Mouse (Mus musculus) left cerebral cortex, postnatal 36 days (tissue): ENCODE measurements at regions not wholly inside any gene's neighbourhood (a gene's known extent, or its start where the extent isn't known, plus 50 kb on each side); places are given as distances from the start of the nearest gene placed in this dataset.
"Not testable (repeated sequence)": the region's sequence is repeated elsewhere in the genome, so short reads cannot be mapped to it uniquely, and the experiment has no call there.

Source experiments
- DNase-seq, 2 experiments: peaks; one replicate each; pipeline ENCODE4 v3.0.0; 2021 to 2022; ENCODE audit warnings: low spot score in 2 of 2, mixed read lengths in 1 of 2
- intact Hi-C: fragments of 180-260 bp; cut with DNase I; formaldehyde crosslinking; loops from one replicate; pipeline ENCODE4 v1.15.1; 2025

- intact Hi-C loops: no loop called here
- DNase-seq: no peak
Measured at GRCm38 (mm10) chr10:15886150-15886549, 1168.1 kb upstream of the Gje1 start.

GRCm38 (mm10) chr10:15868063-15868462 is 1150.0 kb upstream of the Gje1 start:
- intact Hi-C loops: no loop called here
- DNase-seq: peak; percentile 14 to 36

- no peak for DNase-seq
- intact Hi-C loops: no loop called here
Measured at GRCm38 (mm10) chr10:15866931-15867330, 1148.9 kb upstream of the Gje1 start.

- intact Hi-C loops: no loop called here
- no peak for DNase-seq
Measured at GRCm38 (mm10) chr10:15841381-15841780, 1123.4 kb upstream of the Gje1 start.

GRCm38 (mm10) chr10:15832338-15832737 is 1114.3 kb upstream of the Gje1 start:
- intact Hi-C loops: no loop called here
- no peak for DNase-seq

GRCm38 (mm10) chr10:15825457-15825856 is 1107.4 kb upstream of the Gje1 start:
- intact Hi-C loops: no loop called here
- no peak for DNase-seq

- intact Hi-C loops: no loop called here
Measured at GRCm38 (mm10) chr10:15807271-15807670, 1089.3 kb upstream of the Gje1 start.

GRCm38 (mm10) chr10:15805791-15806190 is 1087.8 kb upstream of the Gje1 start:
- intact Hi-C loops: no loop called here
- no peak for DNase-seq

More at GRCm38 (mm10) chr10:15807271-15807670, 1089.3 kb upstream of the Gje1 start:
- peak in 1 of 2 experiments; percentile 4 for DNase-seq

GRCm38 (mm10) chr10:15793185-15793584 is 1075.2 kb upstream of the Gje1 start:
- intact Hi-C loops, DNase-seq: not testable (repeated sequence)

GRCm38 (mm10) chr10:15791473-15792269 is 1073.7 kb upstream of the Gje1 start:
- DNase-seq: no peak
- intact Hi-C loops: no loop called here

- no peak for DNase-seq
- intact Hi-C loops: no loop called here
Measured at GRCm38 (mm10) chr10:15759983-15760723, 1042.1 kb upstream of the Gje1 start.

GRCm38 (mm10) chr10:15759576-15759975 is 1041.6 kb upstream of the Gje1 start:
- intact Hi-C loops: no loop called here
- DNase-seq: no peak

- intact Hi-C loops: no loop called here
- DNase-seq: no peak
Measured at GRCm38 (mm10) chr10:15757503-15757902, 1039.5 kb upstream of the Gje1 start.

GRCm38 (mm10) chr10:15746866-15747265 is 1028.9 kb upstream of the Gje1 start:
- intact Hi-C loops: no loop called here
- DNase-seq: no peak

- no peak for DNase-seq
- intact Hi-C loops: no loop called here
Measured at GRCm38 (mm10) chr10:15738630-15739029, 1020.6 kb upstream of the Gje1 start.

GRCm38 (mm10) chr10:15731318-15731717 is 1013.3 kb upstream of the Gje1 start:
- DNase-seq: no peak
- intact Hi-C loops: no loop called here

GRCm38 (mm10) chr10:15697946-15698345 is 979.9 kb upstream of the Gje1 start:
- DNase-seq: no peak
- intact Hi-C loops: no loop called here

- intact Hi-C loops: no loop called here
- DNase-seq: no peak
Measured at GRCm38 (mm10) chr10:15697050-15697449, 979.0 kb upstream of the Gje1 start.

- intact Hi-C loops, DNase-seq: not testable (repeated sequence)
Measured at GRCm38 (mm10) chr10:15671638-15672037, 953.6 kb upstream of the Gje1 start.
